Mouse (Mus musculus) MEL (cell line): ENCODE results near the gene Sik3. TPM values are rescaled to one million over a fixed set of nuclear protein-coding genes. Genes with fewer than 3 reads are reported as not detected.

ENCODE experiments used
- DNase-seq: peaks from one replicate; pipeline ENCODE4 v3.0.0; 2011; ENCODE audit warnings: low read depth, low spot score
- H3K27ac ChIP-seq: 2 replicates; pipeline ENCODE4 v1.5.1; 2012; ENCODE audit warnings: low read depth, mild to moderate bottlenecking, control low read depth, low read length, moderate library complexity; ENCODE audit not compliant: control insufficient read depth
- H3K27me3 ChIP-seq, 2 experiments: fragments of 150-350 bp in 1 of 2; sonication (generic) in 1 of 2; 2 replicates each; pipeline ENCODE4 v1.6.1; 2012; ENCODE audit warnings: low read length in 2 of 2, mild to moderate bottlenecking in 2 of 2, improper control_type of control experiment in 1 of 2, moderate library complexity in 1 of 2; ENCODE audit not compliant: insufficient read depth in 2 of 2, control insufficient read depth in 1 of 2
- H3K36me3 ChIP-seq, 2 experiments: 2 replicates each; pipeline ENCODE4 v1.6.1; 2012 to 2014; ENCODE audit warnings: low read length in 2 of 2, improper control_type of control experiment in 1 of 2, inconsistent platforms in 1 of 2, mild to moderate bottlenecking in 1 of 2; ENCODE audit not compliant: insufficient read depth in 2 of 2, control insufficient read depth in 1 of 2
- H3K4me1 ChIP-seq, 2 experiments: fragments of 150-350 bp in 1 of 2; sonication (generic) in 1 of 2; 2 replicates each; pipeline ENCODE4 v1.6.1; 2012; ENCODE audit warnings: low read length in 2 of 2, improper control_type of control experiment in 1 of 2, mild to moderate bottlenecking in 1 of 2; ENCODE audit not compliant: insufficient read depth in 2 of 2, control insufficient read depth in 1 of 2
- H3K4me3 ChIP-seq, 2 experiments: fragments of 150-350 bp in 1 of 2; sonication (generic) in 1 of 2; 2 replicates each; pipeline ENCODE4 v1.5.1; 2012; ENCODE audit warnings: low read depth in 2 of 2, low read length in 2 of 2, mild to moderate bottlenecking in 2 of 2, moderate library complexity in 2 of 2, control low read depth in 1 of 2, improper control_type of control experiment in 1 of 2; ENCODE audit not compliant: control insufficient read depth in 1 of 2, insufficient read depth in 1 of 2
- H3K79me2 ChIP-seq: 2 replicates; pipeline ENCODE4 v1.6.1; 2012; ENCODE audit warnings: mild to moderate bottlenecking, low read length, moderate library complexity; ENCODE audit not compliant: control insufficient read depth, poor library complexity, insufficient read depth
- H3K9ac ChIP-seq: 2 replicates; pipeline ENCODE4 v1.6.1; 2012; ENCODE audit warnings: low read depth, mild to moderate bottlenecking, control low read depth, low read length, moderate library complexity; ENCODE audit not compliant: control insufficient read depth, poor library complexity, severe bottlenecking
- H3K9me3 ChIP-seq: fragments of 150-350 bp; sonication (generic); replicated peaks from 2 replicates; pipeline ENCODE4 v1.6.1; 2012; ENCODE audit warnings: mild to moderate bottlenecking, low read length, improper control_type of control experiment, moderate library complexity; ENCODE audit not compliant: insufficient read depth
- BHLHE40 ChIP-seq: IDR thresholded peaks from 2 replicates; pipeline ENCODE4 v1.6.1; 2012; ENCODE audit warnings: low read depth, mild to moderate bottlenecking, inconsistent platforms, low read length, improper control_type of control experiment, borderline replicate concordance
- CHD1 ChIP-seq: IDR thresholded peaks from 2 replicates; pipeline ENCODE4 v1.6.1; 2012; ENCODE audit warnings: low read depth, mild to moderate bottlenecking, inconsistent platforms, low read length, improper control_type of control experiment
- CHD2 ChIP-seq: IDR thresholded peaks from 2 replicates; pipeline ENCODE4 v1.6.1; 2011; ENCODE audit warnings: low read length, improper control_type of control experiment
- CTCF ChIP-seq, 3 experiments: IDR thresholded peaks in 2 of 3; conservative IDR thresholded peaks in 1 of 3; 2 replicates each; pipeline ENCODE4 v1.5.1; 2011 to 2012; ENCODE audit warnings: low read length in 3 of 3, low read depth in 2 of 3, mild to moderate bottlenecking in 2 of 3, improper control_type of control experiment in 1 of 3, inconsistent platforms in 1 of 3, mixed read lengths in 1 of 3, moderate library complexity in 1 of 3; ENCODE audit not compliant: control insufficient read depth in 1 of 3, insufficient read depth in 1 of 3, poor library complexity in 1 of 3, severe bottlenecking in 1 of 3
- HCFC1 ChIP-seq: IDR thresholded peaks from 2 replicates; pipeline ENCODE4 v1.6.1; 2012; ENCODE audit warnings: low read depth, mild to moderate bottlenecking, inconsistent platforms, low read length, improper control_type of control experiment, moderate library complexity
- JUND ChIP-seq: IDR thresholded peaks from 2 replicates; pipeline ENCODE4 v1.6.1; 2011; ENCODE audit warnings: low read depth, mild to moderate bottlenecking, improper control_type of control experiment, low read length
- MAZ ChIP-seq: IDR thresholded peaks from 2 replicates; pipeline ENCODE4 v1.6.1; 2012; ENCODE audit warnings: low read depth, mild to moderate bottlenecking, inconsistent platforms, low read length, improper control_type of control experiment
- NELFE ChIP-seq: IDR thresholded peaks from 2 replicates; pipeline ENCODE4 v1.6.1; 2011; ENCODE audit warnings: low read depth, low read length, improper control_type of control experiment
- POLR2AphosphoS2 ChIP-seq: IDR thresholded peaks from 2 replicates; pipeline ENCODE4 v1.6.1; 2011; ENCODE audit warnings: low read length, improper control_type of control experiment
- RAD21 ChIP-seq: IDR thresholded peaks from 2 replicates; pipeline ENCODE4 v1.6.1; 2011; ENCODE audit warnings: mild to moderate bottlenecking, low read depth, low read length, improper control_type of control experiment
- RCOR1 ChIP-seq: IDR thresholded peaks from 2 replicates; pipeline ENCODE4 v1.6.1; 2012; ENCODE audit warnings: low read depth, mild to moderate bottlenecking, inconsistent platforms, low read length, improper control_type of control experiment
- SMC3 ChIP-seq: IDR thresholded peaks from 2 replicates; pipeline ENCODE4 v1.6.1; 2011; ENCODE audit warnings: low read depth, low read length, improper control_type of control experiment
- USF1 ChIP-seq: IDR thresholded peaks from 2 replicates; pipeline ENCODE4 v1.6.1; 2014; ENCODE audit warnings: low read depth, mild to moderate bottlenecking, inconsistent platforms, low read length, improper control_type of control experiment, moderate library complexity
- USF2 ChIP-seq, 2 experiments: IDR thresholded peaks; 2 replicates each; pipeline ENCODE4 v1.6.1; 2011 to 2012; ENCODE audit warnings: improper control_type of control experiment in 2 of 2, low read length in 2 of 2, borderline replicate concordance in 1 of 2, inconsistent platforms in 1 of 2, low read depth in 1 of 2, mild to moderate bottlenecking in 1 of 2; ENCODE audit not compliant: insufficient read depth in 1 of 2
- ZC3H11A ChIP-seq: IDR thresholded peaks from 2 replicates; pipeline ENCODE4 v1.6.1; 2012; ENCODE audit warnings: low read depth, mild to moderate bottlenecking, inconsistent platforms, low read length, improper control_type of control experiment
- ZNF384 ChIP-seq: IDR thresholded peaks from 2 replicates; pipeline ENCODE4 v1.6.1; 2012; ENCODE audit warnings: low read depth, mild to moderate bottlenecking, inconsistent platforms, low read length, improper control_type of control experiment
- polyA plus RNA-seq, 2 experiments: library from polyadenylated mRNA; stranded (reverse) in 1 of 2; unstranded in 1 of 2; fragments of >175 nt in 1 of 2; fragments of >200 nt in 1 of 2; gene quantifications; 2 replicates each; pipeline versions ENCODE4 v1.2.1 to v1.2.4; 2012; ENCODE audit warnings: low replicate concordance in 2 of 2, low read depth in 1 of 2; ENCODE audit not compliant: insufficient read length in 2 of 2, insufficient read depth in 1 of 2, missing spikeins in 1 of 2
- total RNA-seq: library from RNA; depleted of rRNA; stranded (reverse); fragments of 300-350 nt; gene quantifications from 2 replicates; pipeline ENCODE4 v1.2.3, GENCODE M21; 2012

Gene Sik3
- total and polyA plus RNA-seq, 3 experiments = 78.7 to 111 TPM; not detected in 1

- H3K27me3 ChIP-seq = no peaks in the 10 kb centered on the region
- peak overlapping the region; percentile 60 for H3K9ac ChIP-seq
- H3K4me1 ChIP-seq = no peaks in the 10 kb centered on the region
- no peak overlapping the region for H3K27ac ChIP-seq
- peak; percentile 91 for DNase-seq
- no peak for TF ChIP-seq BHLHE40
- TF ChIP-seq MAZ = no peak
- TF ChIP-seq JUND = peak; percentile 99
- TF ChIP-seq CHD2 = no peak
- TF ChIP-seq NELFE = no peak
- TF ChIP-seq RCOR1 = no peak
- TF ChIP-seq CTCF (IDR thresholded peaks at IDR 0.05 in 2 of 3, conservative IDR thresholded peaks at IDR 0.05 in 1 of 3; ENCODE audit: control insufficient read depth in 1 of 3, insufficient read depth in 1 of 3, low read depth in 2 of 3, low read length in 3 of 3, poor library complexity in 1 of 3, severe bottlenecking in 1 of 3) = peak; percentile 75 to 87 (median 78)
- peak; percentile 88 for TF ChIP-seq ZNF384
- TF ChIP-seq RAD21 = peak; percentile 94
- TF ChIP-seq USF1 = no peak
- peak; percentile 85 for TF ChIP-seq SMC3
- peak; percentile 88 for TF ChIP-seq ZC3H11A
- no peak for TF ChIP-seq CHD1
- H3K36me3 ChIP-seq = no peaks in the 10 kb centered on the region
- H3K79me2 ChIP-seq = no peaks in the 10 kb centered on the region
- H3K4me3 ChIP-seq = peak overlapping the region; percentile 53 to 63
- H3K9me3 ChIP-seq = no peaks in the 10 kb centered on the region
Observed at GRCm38 (mm10) chr9:46246752-46247324, 234.2 kb downstream of the Sik3 start.

- H3K79me2 ChIP-seq = no peaks in the 10 kb centered on the region
- no peak overlapping the region for H3K27ac ChIP-seq
- no peak for TF ChIP-seq HCFC1
- TF ChIP-seq MAZ = no peak
- no peak for TF ChIP-seq JUND
- no peak for TF ChIP-seq USF2 (IDR thresholded peaks at IDR 0.05; ENCODE audit: borderline replicate concordance in 1 of 2, insufficient read depth in 1 of 2, low read depth in 1 of 2, low read length in 2 of 2)
- no peak for TF ChIP-seq CHD1
- TF ChIP-seq POLR2AphosphoS2 = no peak
- TF ChIP-seq SMC3 = no peak
- peaks cover 0 to 4% of the 10 kb centered on the region in 2 experiments; a peak in 2 of 4 replicates for H3K27me3 ChIP-seq
- no peaks in the 10 kb centered on the region for H3K9me3 ChIP-seq
- no peaks in the 10 kb centered on the region for H3K36me3 ChIP-seq
- H3K4me3 ChIP-seq = no peak overlapping the region
- no peaks in the 10 kb centered on the region for H3K4me1 ChIP-seq
- DNase-seq = no peak
- no peak overlapping the region for H3K9ac ChIP-seq
Observed at GRCm38 (mm10) chr9:46256177-46256576, 243.6 kb downstream of the Sik3 start.
